Mouse (Mus musculus) embryonic facial prominence, embryonic 14.5 days (tissue): Measurements from ENCODE around the gene Sptan1. TPM values are rescaled to one million over a fixed set of nuclear protein-coding genes. Genes with fewer than 3 reads are reported as not detected.
A peak's percentile ranks its signal among the peaks of the same experiment; 100 is the strongest.

Experiments
- ATAC-seq: fragments of 200-750 bp; cut with Nextera tagmentation; 2 replicates; pipeline ENCODE4 v1.8.0; 2017; ENCODE audit warnings: low read depth, moderate number of reproducible peaks, moderate TSS enrichment
- DNase-seq: peaks from one replicate; pipeline ENCODE4 v3.0.0-alpha.2; 2015; ENCODE audit warnings: low spot score
- H3K27ac ChIP-seq: fragments of 300-500 bp; sonication (generic); replicated peaks from 2 replicates; pipeline ENCODE4 v1.5.1; 2014; ENCODE audit warnings: low read depth, mild to moderate bottlenecking, low read length, moderate library complexity
- H3K27me3 ChIP-seq: fragments of 300-500 bp; sonication (generic); replicated peaks from 2 replicates; pipeline ENCODE4 v1.6.1; 2014; ENCODE audit warnings: low read length; ENCODE audit not compliant: control insufficient read depth, insufficient read depth
- H3K36me3 ChIP-seq: fragments of 300-500 bp; sonication (generic); 2 replicates; pipeline ENCODE4 v1.6.1; 2014; ENCODE audit warnings: low read length, mixed read lengths; ENCODE audit not compliant: control insufficient read depth, insufficient read depth
- H3K4me1 ChIP-seq: fragments of 300-500 bp; sonication (generic); 2 replicates; pipeline ENCODE4 v1.6.1; 2014; ENCODE audit warnings: antibody characterized with exemption, low read length; ENCODE audit not compliant: control insufficient read depth, insufficient read depth
- H3K4me2 ChIP-seq: fragments of 300-500 bp; sonication (generic); 2 replicates; pipeline ENCODE4 v1.6.1; 2014; ENCODE audit warnings: low read depth, mild to moderate bottlenecking, low read length, moderate library complexity, mixed read lengths
- H3K4me3 ChIP-seq: fragments of 300-500 bp; sonication (generic); 2 replicates; pipeline ENCODE4 v1.5.1; 2014; ENCODE audit warnings: low read depth, mild to moderate bottlenecking, low read length
- H3K9ac ChIP-seq: fragments of 300-500 bp; sonication (generic); 2 replicates; pipeline ENCODE4 v1.6.1; 2014; ENCODE audit warnings: low read depth, mild to moderate bottlenecking, low read length, moderate library complexity, mixed read lengths
- H3K9me3 ChIP-seq: fragments of 300-500 bp; sonication (generic); 2 replicates; pipeline ENCODE4 v1.6.1; 2016; ENCODE audit warnings: low read length; ENCODE audit not compliant: control insufficient read depth
- WGBS: fragments of 180-500 bp; shearing (Covaris S2); extraction: QIAGEN DNeasy Blood & Tissue Kit; methylation state at CpG from one replicate; pipeline ENCODE4 v1.1.7; 2014; 5-methylcytosine and 5-hydroxymethylcytosine counted together
- polyA plus RNA-seq: library from polyadenylated mRNA; unstranded; fragments of >200 nt; fragmentation: Nextera tagmentation; extraction: Ambion mirVana; gene quantifications from 2 replicates; pipeline ENCODE4 v1.2.1, GENCODE M21; 2014

Sptan1 gene
- polyA plus RNA-seq, 1 experiment from 2014 or later, result 149 TPM

DNA sequence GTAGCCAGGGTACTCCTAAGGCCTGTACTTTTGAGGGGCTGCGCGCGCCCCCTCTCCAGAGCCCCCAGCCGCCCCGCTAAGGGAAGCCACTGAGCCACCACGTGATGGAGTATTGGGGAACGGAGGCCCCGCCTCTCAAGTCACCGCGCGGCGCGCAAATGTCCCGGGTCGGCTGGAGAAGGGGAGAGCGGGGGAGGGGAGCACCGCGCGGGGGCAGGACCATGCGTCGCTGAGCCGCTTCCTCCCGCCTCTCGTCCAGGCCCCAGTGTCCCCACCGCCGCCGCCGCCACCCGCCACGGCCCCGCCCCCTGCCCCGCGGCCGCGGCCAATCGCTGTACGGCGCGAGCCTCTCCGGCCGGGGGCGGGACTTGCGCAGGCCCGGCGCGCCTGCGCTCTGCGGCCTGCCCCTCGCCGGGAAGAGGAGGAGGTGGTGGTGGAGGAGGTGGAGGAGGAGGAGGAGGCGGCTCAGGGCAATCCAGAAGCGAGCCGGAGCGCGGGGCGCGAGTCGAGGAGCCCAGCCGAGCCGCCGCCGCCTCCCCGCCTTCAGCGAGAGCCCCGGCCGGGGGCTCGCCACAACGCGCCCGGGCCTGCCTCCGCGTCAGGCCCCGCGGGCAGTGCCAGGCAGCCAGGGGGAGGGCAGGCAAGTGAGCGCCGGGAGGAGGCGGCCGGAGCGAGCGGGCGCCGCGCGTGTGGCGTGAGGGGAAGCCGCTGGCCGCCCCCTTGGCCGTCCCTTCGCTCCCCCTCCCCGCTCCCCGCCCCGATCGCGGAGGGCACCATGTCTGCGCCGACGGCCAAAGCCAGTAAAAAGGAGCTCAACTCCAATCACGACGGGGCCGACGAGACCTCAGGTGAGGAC lies 100.9 kb downstream of the Sptan1 start:
- Histone ChIP-seq H3K36me3 (peaks cover 30% of the 10 kb centered on the region), H3K4me2 (peak overlapping the region; percentile 79), H3K9me3 (no peaks in the 10 kb centered on the region), H3K4me3 (peak overlapping the region; percentile 93), H3K9ac (peak overlapping the region; percentile 99), H3K27me3 (no peaks in the 10 kb centered on the region), H3K27ac (peak overlapping the region; percentile 99), H3K4me1 (peaks cover 27% of the 10 kb centered on the region)
- peak; percentile 97 for DNase-seq
- WGBS, result 0% methylated on average over 15 of the region's 101 CpGs
- ATAC-seq, result peak; percentile 93

DNA sequence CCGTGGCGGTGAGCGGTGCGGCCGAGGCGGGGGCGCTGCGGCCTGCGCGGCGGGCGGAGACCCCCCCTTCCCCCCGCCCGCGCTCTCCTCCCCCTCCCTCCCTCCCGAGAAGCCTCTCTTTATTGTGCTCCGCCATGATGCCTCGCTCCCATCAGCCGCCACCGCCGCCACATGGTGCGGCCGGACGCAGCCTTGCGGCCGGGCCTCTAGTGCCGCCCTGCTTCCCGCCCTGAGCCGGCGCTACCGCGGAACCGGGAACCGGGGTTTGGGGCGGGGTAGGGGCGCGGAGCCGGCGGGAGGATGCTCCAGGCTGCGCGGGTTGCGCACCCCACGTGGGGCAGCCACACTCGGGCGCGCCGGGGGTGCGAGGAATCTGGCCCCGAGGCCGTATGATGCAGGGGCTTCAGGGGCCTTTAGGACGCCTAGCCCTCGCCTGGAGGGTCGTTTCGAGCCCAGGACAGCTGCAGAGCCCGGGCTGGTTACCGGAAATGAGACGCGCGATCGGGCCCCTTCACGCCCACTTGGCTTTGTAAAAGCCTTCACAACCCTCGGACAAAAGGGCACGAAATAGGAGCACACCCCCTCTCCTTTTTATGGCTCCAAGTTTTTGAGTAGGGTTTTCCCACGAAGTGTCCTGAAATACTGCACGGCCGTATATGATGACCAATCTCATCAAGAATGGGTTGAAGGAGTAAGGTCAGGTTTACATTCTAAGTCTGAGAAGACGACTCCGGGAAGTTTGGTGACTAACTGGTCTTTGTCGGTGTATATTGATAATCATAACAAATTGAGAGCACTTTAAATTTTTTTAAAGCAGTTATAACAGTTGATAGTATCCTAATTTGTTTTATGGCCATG lies 101.9 kb downstream of the Sptan1 start:
- WGBS, result under 1% methylated on average over 32 of the region's 69 CpGs
- Histone ChIP-seq H3K4me1 (peaks cover 27% of the 10 kb centered on the region), H3K4me2 (peak overlapping the region; percentile 77), H3K36me3 (peaks cover 36% of the 10 kb centered on the region), H3K4me3 (peak overlapping the region; percentile 93), H3K9ac (peak overlapping the region; percentile 99), H3K27me3 (no peaks in the 10 kb centered on the region), H3K9me3 (no peaks in the 10 kb centered on the region), H3K27ac (peak overlapping the region; percentile 99)
- ATAC-seq (peak; percentile 7), DNase-seq (peak; percentile 53)

DNA sequence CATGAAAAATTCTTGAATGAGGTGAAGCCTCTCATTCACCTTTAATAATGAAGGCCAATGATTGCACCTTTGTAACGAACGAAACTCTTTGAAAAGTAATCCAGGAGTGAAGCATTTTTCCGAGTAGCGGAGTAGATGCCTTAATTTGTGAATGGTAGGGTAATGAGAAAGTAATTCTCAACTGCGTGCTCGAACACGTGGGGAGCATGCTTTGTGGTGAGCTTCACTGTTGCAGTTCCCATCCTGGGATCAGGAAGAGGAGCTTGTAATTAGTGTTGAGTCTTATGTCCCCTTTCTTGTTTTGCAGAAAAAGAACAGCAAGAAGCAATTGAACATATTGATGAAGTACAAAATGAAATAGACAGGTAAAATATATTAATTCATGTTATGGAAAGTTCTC lies 102.6 kb downstream of the Sptan1 start:
- no peaks in the 10 kb centered on the region for H3K9me3 ChIP-seq
- ATAC-seq, result no peak

DNA sequence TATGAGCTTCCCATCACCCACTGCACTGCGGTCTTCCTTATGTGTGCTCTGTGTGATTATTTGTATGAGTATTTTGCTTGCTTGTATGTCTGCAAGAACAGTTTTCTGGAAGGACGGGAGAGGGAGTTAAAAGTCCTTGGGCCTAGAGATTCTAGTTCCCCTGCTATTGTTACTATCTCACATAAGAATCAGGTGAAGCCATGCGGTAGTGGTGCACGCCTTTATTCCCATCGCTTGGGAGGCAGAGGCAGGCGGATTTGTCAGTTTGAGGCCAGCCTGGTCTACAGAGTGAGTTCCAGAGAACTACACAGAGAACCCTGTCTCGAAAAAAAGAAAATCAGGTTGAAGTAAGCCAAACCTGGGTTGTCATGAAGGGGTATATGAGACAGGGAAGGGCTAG lies 107.5 kb downstream of the Sptan1 start:
- Histone ChIP-seq H3K4me3 (no peak overlapping the region), H3K4me2 (no peak overlapping the region), H3K36me3 (peaks cover 54% of the 10 kb centered on the region), H3K9me3 (no peaks in the 10 kb centered on the region), H3K9ac (no peak overlapping the region), H3K4me1 (peaks cover 6% of the 10 kb centered on the region), H3K27me3 (no peaks in the 10 kb centered on the region), H3K27ac (no peak overlapping the region)
- ATAC-seq, result no peak
- DNase-seq, result no peak
- WGBS, result 70% methylated on average over 7 of the region's 7 CpGs

More for the DNA sequence above, 102.6 kb downstream of the Sptan1 start:
- Histone ChIP-seq H3K27ac (no peak overlapping the region), H3K4me3 (peak overlapping the region; percentile 93), H3K36me3 (peaks cover 42% of the 10 kb centered on the region), H3K27me3 (no peaks in the 10 kb centered on the region), H3K4me1 (peaks cover 27% of the 10 kb centered on the region), H3K4me2 (peak overlapping the region; percentile 77), H3K9ac (peak overlapping the region; percentile 99)
- no peak for DNase-seq
- 12% methylated on average over 7 of the region's 7 CpGs for WGBS

DNA sequence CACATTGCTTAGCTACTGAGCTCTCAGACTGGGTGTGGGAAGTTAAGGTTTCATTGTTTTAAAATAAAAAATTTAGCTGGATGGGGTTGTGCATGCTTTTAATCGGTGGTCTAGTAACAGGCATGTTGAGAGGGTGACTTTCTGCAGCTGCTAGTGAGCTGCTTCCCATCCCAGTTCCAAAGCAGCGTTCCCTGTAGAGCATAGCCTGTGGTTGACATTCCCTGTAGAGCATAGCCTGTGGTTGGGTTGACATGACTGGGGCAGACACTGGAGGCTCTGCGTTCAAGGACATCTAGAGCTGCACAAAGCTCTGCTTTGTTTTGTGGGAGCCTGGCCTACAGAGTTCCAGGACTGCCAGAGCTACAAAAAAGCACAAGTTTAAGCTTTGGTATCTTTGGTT lies 107.9 kb downstream of the Sptan1 start:
- ATAC-seq (no peak), DNase-seq (no peak)
- no peak overlapping the region for H3K4me3 ChIP-seq
- WGBS, result 64% methylated on average over 3 of the region's 3 CpGs
- H3K9me3 ChIP-seq, result no peaks in the 10 kb centered on the region
- H3K9ac ChIP-seq, result no peak overlapping the region
- H3K36me3 ChIP-seq, result peaks cover 50% of the 10 kb centered on the region
- H3K4me1 ChIP-seq, result peaks cover 2% of the 10 kb centered on the region; the same call in 1 of the 2 replicates
- no peak overlapping the region for H3K27ac ChIP-seq
- H3K4me2 ChIP-seq, result no peak overlapping the region
- H3K27me3 ChIP-seq, result no peaks in the 10 kb centered on the region

DNA sequence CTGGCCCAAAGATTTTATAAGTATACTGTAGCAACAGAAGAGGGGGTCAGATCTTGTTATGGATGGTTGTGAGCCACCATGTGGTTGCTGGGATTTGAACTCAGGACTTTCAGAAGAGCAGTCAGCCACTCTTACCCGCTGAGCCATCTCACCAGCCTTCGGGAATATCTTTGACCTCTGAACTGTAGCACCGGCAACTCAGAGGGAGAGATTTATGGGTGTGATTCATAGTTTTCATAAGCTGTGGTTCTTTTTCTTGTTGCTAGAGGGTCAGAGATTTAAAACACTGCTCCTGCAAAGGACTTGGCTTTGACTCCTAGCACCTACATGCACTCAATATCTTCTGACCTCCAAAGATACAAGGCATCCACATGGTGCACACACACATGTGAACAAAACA lies 110.3 kb downstream of the Sptan1 start:
- 91% methylated on average over 3 of the region's 3 CpGs for WGBS
- Histone ChIP-seq H3K27ac (no peak overlapping the region), H3K9me3 (no peaks in the 10 kb centered on the region), H3K36me3 (peaks cover 26% of the 10 kb centered on the region), H3K9ac (no peak overlapping the region), H3K4me1 (no peaks in the 10 kb centered on the region), H3K27me3 (no peaks in the 10 kb centered on the region), H3K4me3 (no peak overlapping the region), H3K4me2 (no peak overlapping the region)
- ATAC-seq (no peak), DNase-seq (no peak)

DNA sequence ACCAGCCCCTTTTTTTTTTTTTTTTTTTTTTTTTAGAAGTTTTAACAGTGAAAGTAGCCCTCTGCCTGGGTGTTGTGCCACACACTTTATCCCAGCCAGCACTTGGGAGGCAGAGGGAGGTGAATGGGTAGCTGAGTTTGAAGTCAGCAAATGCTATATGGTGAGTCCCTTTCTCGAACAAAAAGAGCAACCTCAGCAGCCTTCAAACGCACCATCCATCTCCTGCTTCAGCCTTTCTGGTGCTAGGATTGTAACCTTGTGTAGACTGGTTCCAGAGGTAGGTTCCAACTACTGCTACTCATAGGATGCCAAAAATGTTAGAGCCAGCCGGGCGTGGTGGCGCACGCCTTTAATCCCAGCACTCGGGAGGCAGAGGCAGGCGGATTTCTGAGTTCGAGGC lies 111.1 kb downstream of the Sptan1 start:
- ATAC-seq, result no peak
- Histone ChIP-seq H3K27me3 (no peaks in the 10 kb centered on the region), H3K4me2 (no peak overlapping the region), H3K9me3 (no peaks in the 10 kb centered on the region), H3K4me3 (no peak overlapping the region), H3K27ac (no peak overlapping the region), H3K4me1 (no peaks in the 10 kb centered on the region), H3K36me3 (peaks cover 25% of the 10 kb centered on the region), H3K9ac (no peak overlapping the region)
- no peak for DNase-seq
- WGBS, result 92% methylated on average over 9 of the region's 9 CpGs

DNA sequence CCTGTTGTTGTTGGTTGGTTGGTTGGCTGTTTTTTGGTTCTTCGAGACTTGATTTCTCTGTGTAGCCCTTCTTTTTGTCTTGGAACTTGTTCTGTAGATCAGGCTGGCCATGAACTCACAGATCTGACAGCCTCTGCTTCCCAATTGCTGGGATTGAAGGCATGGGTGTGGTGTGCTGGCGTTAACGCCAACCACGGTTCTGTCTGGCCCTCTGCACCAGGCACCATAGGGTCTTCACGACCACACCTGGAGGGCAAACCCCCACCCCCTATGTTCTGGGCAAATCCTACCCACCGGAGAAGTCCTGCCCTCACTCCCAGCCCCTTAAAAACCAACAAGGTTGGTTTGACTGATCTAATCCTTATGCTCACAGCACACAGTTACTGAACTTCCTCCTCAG lies 111.6 kb downstream of the Sptan1 start:
- H3K4me1 ChIP-seq, result no peaks in the 10 kb centered on the region
- whole genome bisulfite sequencing, result 55% methylated on average over 6 of the region's 6 CpGs
- H3K27ac ChIP-seq, result peak overlapping the region; percentile 77
- H3K36me3 ChIP-seq, result peaks cover 21% of the 10 kb centered on the region
- ATAC-seq, result no peak
- no peaks in the 10 kb centered on the region for H3K27me3 ChIP-seq
- peak overlapping the region; percentile 91 for H3K4me2 ChIP-seq
- no peak for DNase-seq
- H3K9me3 ChIP-seq, result no peaks in the 10 kb centered on the region
- H3K9ac ChIP-seq, result 0 out of 2 replicates have a peak overlapping the region, but pooled peaks have one; percentile 64
- peak overlapping the region; percentile 60; the same call in 1 of the 2 replicates for H3K4me3 ChIP-seq
